Mouse (Mus musculus) thymus, adult 2 months (tissue): ENCODE results near the gene Rnf220. TPM values are rescaled to one million over a fixed set of nuclear protein-coding genes. Genes with fewer than 3 reads are reported as not detected.

ENCODE experiments used
- DNase-seq: peaks from one replicate; pipeline ENCODE4 v3.0.0; 2021
- H3K27ac ChIP-seq: fragments of 200-500 bp; 2 replicates; pipeline ENCODE4 v1.5.1; 2012; ENCODE audit warnings: low read length, control low read depth; ENCODE audit not compliant: control insufficient read depth, insufficient read depth
- H3K27me3 ChIP-seq: fragments of 200-500 bp; 2 replicates; pipeline ENCODE4 v1.6.1; 2012; ENCODE audit warnings: mild to moderate bottlenecking, low read length, moderate library complexity, mixed read lengths; ENCODE audit not compliant: control insufficient read depth, insufficient read depth
- H3K36me3 ChIP-seq: fragments of 200-500 bp; 2 replicates; pipeline ENCODE4 v1.6.1; 2012; ENCODE audit warnings: mild to moderate bottlenecking, low read length, moderate library complexity; ENCODE audit not compliant: control insufficient read depth, insufficient read depth
- H3K4me1 ChIP-seq: fragments of 200-500 bp; replicated peaks from 2 replicates; pipeline ENCODE4 v1.6.1; 2012; ENCODE audit warnings: low read length; ENCODE audit not compliant: control insufficient read depth, insufficient read depth
- H3K4me3 ChIP-seq: fragments of 200-500 bp; 2 replicates; pipeline ENCODE4 v1.5.1; 2012; ENCODE audit warnings: mild to moderate bottlenecking, low read length, control low read depth, moderate library complexity; ENCODE audit not compliant: control insufficient read depth, insufficient read depth
- CTCF ChIP-seq: fragments of 200-500 bp; IDR thresholded peaks from 2 replicates; pipeline ENCODE4 v1.5.1; 2012; ENCODE audit warnings: mild to moderate bottlenecking, control low read depth, low read length, moderate library complexity, borderline replicate concordance; ENCODE audit not compliant: control insufficient read depth, poor library complexity, insufficient read depth; ENCODE audit errors: extremely low read depth
- POLR2A ChIP-seq: fragments of 200-500 bp; IDR thresholded peaks from 2 replicates; pipeline ENCODE4 v1.6.1; 2012; ENCODE audit warnings: mild to moderate bottlenecking, low read length, control low read depth, moderate library complexity; ENCODE audit not compliant: control insufficient read depth, poor library complexity, insufficient read depth; ENCODE audit errors: extremely low read depth
- WGBS: fragments of 180-500 bp; shearing (Covaris S2); methylation state at CpG from one replicate; pipeline ENCODE4 v1.1.7; 2018; 5-methylcytosine and 5-hydroxymethylcytosine counted together
- polyA plus RNA-seq: library from polyadenylated mRNA; depleted of rRNA; stranded (reverse); fragments of >200 nt; gene quantifications from 2 replicates; pipeline ENCODE4 v1.2.3, GENCODE M21; 2012

The Rnf220 gene
- polyA plus RNA-seq, 1 experiment, result 178 TPM

DNA sequence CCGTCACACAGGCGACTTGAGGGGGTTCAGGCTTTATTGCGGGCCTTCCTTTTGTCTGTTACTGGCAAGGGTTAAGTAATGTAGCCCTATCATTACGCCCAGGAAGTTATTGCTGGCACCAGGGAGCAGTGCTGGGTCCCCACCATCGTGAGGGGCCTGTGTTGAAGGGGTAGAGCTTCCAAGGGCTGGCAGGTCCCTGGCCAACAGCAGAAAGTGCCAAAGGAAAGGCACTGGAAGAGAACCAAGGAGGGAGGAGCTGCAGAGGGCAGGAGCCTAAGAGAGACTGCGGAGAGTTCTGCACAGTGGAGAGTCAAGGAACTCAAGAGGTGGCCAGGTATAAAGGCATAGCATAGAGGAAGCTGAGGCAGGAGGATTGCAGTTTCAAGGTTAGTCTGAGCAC lies 242.2 kb downstream of the Rnf220 start:
- WGBS, result 29% methylated on average over 6 of the region's 6 CpGs
- DNase-seq, result no peak
- Histone ChIP-seq H3K4me1 (peaks cover 20% of the 10 kb centered on the region), H3K27ac (no peak overlapping the region), H3K4me3 (no peak overlapping the region), H3K27me3 (no peaks in the 10 kb centered on the region), H3K36me3 (no peaks in the 10 kb centered on the region)
- TF ChIP-seq POLR2A (no peak), CTCF (no peak)

DNA sequence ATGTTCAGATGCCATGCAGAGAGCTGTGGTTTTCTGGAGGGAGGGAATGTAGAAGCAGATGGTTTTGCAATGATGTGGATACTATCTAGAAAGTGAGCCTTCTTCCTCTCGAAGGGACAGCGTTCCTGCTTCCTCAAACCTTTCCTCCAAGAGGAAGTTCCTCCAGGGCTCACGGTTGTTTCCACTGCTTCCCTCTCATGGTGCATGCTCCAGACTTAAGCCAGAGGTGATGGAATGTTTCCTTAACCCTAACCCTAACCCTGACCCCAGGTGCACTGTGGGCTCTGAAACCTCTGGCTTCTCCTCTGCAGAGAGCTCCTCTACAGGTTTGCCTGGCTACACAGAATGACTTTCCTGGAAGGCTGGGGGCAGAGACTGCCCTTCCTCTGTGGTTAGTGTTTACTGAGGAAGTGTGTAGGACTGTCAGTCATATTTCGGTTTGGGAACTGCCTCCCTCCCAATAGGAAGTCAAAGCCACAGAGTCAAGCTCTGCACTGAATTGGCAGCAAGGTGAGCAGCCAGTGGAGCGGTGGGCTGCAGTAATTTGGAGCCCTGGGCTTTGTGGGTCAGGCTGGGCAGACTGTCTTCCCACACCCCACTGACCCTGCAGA lies 242.7 kb downstream of the Rnf220 start:
- DNase-seq, result no peak
- no peak overlapping the region for H3K4me3 ChIP-seq
- WGBS, result 15% methylated on average over 5 of the region's 5 CpGs
- no peaks in the 10 kb centered on the region for H3K36me3 ChIP-seq
- H3K27ac ChIP-seq, result no peak overlapping the region
- peaks cover 20% of the 10 kb centered on the region for H3K4me1 ChIP-seq
- H3K27me3 ChIP-seq, result no peaks in the 10 kb centered on the region
- TF ChIP-seq POLR2A (no peak), CTCF (no peak)

DNA sequence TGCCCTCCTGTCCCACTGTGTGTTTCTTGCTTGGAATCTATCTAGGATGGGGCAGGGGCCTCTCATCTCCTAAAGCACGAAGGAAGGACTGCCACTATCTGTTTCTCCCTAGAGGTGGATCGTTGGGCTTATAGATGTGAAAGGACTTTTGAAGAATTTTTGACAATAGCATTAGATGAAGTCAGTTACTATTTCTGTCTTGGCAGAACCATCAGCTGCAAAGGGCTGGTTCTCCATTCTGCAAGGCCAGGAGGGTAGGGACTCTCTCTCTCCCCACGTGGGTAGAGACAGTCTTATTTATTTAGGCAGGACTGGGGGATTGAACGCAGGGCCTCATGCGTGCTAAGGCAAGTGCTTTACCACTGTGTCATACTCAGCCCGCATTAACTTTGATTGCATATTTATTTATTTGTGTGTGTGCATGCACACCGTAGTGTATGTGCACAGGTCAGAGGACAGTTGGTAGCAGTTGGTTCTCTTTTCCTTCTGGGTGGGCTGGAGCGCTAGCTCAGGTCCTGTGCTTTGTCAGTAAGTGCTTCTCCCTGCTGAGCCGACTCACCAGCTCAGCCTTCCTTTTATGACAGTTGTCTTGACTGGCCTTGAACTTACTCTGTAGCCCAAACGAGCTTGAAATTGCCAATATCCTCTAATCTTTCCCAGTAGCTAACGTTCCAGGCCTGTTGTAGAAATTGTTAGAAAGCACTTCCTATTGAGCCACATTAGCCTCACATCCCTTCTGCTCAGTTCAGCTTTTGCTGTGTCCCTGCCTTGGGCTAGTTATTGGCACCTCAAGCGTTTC lies 243.4 kb downstream of the Rnf220 start:
- 55% methylated on average over 12 of the region's 12 CpGs for WGBS
- TF ChIP-seq POLR2A, result no peak
- no peak for TF ChIP-seq CTCF
- no peak overlapping the region for H3K4me3 ChIP-seq
- H3K4me1 ChIP-seq, result peaks cover 15% of the 10 kb centered on the region
- H3K27ac ChIP-seq, result no peak overlapping the region
- DNase-seq, result no peak
- H3K27me3 ChIP-seq, result no peaks in the 10 kb centered on the region
- no peaks in the 10 kb centered on the region for H3K36me3 ChIP-seq

DNA sequence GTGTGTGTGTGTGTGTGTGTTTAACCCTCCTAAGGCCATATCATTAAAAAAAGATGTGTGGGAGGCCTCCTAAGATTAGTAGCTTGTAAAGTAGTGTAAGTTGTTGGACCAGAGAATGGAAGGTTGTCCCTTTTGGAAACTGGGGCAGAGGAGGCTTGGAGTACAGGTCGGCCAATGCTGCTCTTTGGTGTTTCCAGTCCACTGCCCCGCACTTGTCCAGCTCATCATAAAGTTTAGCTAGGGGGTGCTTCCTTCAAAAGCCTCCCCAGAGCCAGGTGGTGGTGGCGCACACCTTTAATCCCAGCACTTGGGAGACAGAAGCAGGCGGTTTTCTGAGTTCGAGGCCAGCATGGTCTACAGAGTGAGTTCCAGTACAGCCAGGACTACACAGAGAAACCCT lies 244.1 kb downstream of the Rnf220 start:
- Histone ChIP-seq H3K36me3 (no peaks in the 10 kb centered on the region), H3K27me3 (no peaks in the 10 kb centered on the region), H3K27ac (no peak overlapping the region), H3K4me3 (no peak overlapping the region), H3K4me1 (peaks cover 15% of the 10 kb centered on the region)
- TF ChIP-seq POLR2A (no peak), CTCF (no peak)
- WGBS, result 95% methylated on average over 5 of the region's 5 CpGs
- no peak for DNase-seq

GRCm38 (mm10) chr4:117252351-117252750 lies 244.5 kb downstream of the Rnf220 start:
- 82% methylated on average over 5 of the region's 5 CpGs for WGBS
- H3K27me3 ChIP-seq, result no peaks in the 10 kb centered on the region
- DNase-seq, result no peak
- no peaks in the 10 kb centered on the region for H3K36me3 ChIP-seq
- no peak for TF ChIP-seq POLR2A
- TF ChIP-seq CTCF, result no peak
- no peak overlapping the region for H3K27ac ChIP-seq
- H3K4me3 ChIP-seq, result no peak overlapping the region
- H3K4me1 ChIP-seq, result peaks cover 15% of the 10 kb centered on the region

GRCm38 (mm10) chr4:117251801-117252316 lies 245.0 kb downstream of the Rnf220 start, which contains the start of the genes Tmem53 and Armh1:
Tmem53 (plus strand) TSS chr4:117251951.
Armh1 (minus strand) TSS chr4:117252125.
- TF ChIP-seq CTCF (peak; percentile 47; the same call in 1 of the 2 replicates), POLR2A (no peak)
- peak; percentile 89 for DNase-seq
- H3K36me3 ChIP-seq, result no peaks in the 10 kb centered on the region

More at GRCm38 (mm10) chr4:117251801-117252316, 245.0 kb downstream of the Rnf220 start, which contains the start of the genes Tmem53 and Armh1:
- H3K27me3 ChIP-seq, result no peaks in the 10 kb centered on the region
- H3K4me1 ChIP-seq, result peaks cover 15% of the 10 kb centered on the region
- peak within 1 kb of the TSS; percentile 86 for H3K4me3 ChIP-seq
- 1% methylated on average over 43 of the region's 43 CpGs for WGBS
- H3K27ac ChIP-seq, result no peak within 1 kb of the TSS
